Mouse (Mus musculus) neural tube, embryonic 10.5 days (tissue): ENCODE measurements around the gene Btbd3.
A peak's percentile ranks its signal among the peaks of the same experiment; 100 is the strongest.

ENCODE experiments used
- DNase-seq: peaks from one replicate; pipeline ENCODE4 v3.0.0-alpha.2; 2017; ENCODE audit warnings: low spot score; ENCODE audit errors: extremely low spot score

The Btbd3 gene

DNA sequence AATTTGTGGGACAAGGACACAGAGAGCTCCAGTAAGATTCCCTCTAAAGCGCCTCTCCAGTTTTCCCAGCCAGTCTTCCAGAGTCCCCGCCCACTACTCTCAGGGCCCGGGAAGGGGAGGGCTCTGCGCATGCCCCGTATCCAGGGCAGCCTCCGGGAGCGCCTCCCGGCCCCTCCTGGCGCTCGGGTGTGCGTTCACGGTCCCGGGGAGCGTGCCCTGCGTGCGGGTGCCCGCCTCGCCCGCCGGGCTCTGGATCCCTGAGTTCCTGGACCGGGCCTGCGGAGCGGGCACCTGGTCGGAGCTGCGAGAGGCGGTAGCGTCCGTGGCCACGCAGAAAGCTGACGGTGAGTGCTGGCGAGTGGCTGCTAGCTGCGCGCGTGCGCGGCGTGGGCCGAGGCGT lies at the start of gene Btbd3:
Btbd3 (plus strand) TSS at position 155 of the 400 bp plus-strand sequence.
- peak; percentile 90 for DNase-seq

DNA sequence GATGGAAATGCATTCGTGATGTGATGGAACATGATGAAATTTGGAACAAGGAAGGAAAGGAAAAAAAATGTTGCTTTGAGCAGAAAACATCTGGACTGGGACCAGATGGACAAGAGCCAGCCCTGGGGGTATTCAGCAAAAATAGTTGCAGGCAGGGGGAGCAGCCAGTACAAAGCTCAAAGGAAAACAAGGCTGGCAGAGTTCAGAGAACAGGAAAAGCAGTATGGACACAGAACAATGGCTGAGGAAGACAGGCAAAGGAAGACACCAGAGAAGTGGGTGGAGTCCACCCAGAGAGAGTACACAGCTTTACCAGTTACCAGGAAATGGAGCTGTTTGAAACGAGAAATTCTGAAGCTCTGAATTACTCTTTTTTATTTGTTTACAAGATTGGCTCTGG lies 40.8 kb upstream of the Btbd3 start:
- no peak for DNase-seq

DNA sequence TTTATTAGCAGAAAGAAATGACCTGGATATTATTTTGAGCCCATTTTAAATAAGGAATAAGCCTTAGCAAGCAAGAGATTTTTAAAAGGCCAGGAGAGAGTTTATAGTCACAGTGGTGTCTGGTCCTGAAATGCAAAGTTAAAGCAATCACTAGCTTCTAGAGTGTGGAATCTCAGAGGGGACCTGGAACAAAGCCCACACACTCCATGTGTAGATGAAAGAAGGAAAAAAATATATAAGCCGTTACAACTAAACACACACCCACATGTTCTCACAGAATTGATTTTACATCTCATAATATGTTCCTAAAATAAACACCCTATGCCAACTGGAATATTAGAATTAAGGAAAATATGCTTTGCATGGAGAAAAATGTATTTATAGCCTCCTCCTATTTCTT lies 36.1 kb upstream of the Btbd3 start:
- DNase-seq: no peak

DNA sequence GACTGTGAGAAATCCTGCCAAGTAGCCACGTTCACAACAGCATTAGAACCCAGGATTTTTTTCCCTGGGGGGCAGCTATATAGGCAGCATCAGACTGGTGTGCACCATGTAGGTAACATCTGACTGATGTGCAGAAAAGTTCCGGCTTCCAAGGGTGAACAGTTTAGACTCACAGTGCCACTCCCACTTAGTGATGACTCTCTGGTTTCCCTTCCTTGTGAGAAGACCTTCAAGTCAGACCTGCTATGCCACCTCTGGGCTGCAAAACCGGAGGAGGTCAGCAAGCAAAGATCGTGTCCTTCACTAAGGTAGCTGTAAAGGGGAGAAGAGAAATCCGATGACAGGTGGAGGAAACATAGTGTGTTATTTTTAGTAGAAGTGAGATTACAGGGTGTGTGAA lies 24.1 kb upstream of the Btbd3 start:
- DNase-seq: no peak

GRCm38 (mm10) chr2:138236149-138236548 lies 20.2 kb upstream of the Btbd3 start:
- DNase-seq: no peak

GRCm38 (mm10) chr2:138242452-138242851 lies 13.9 kb upstream of the Btbd3 start:
- no peak for DNase-seq

DNA sequence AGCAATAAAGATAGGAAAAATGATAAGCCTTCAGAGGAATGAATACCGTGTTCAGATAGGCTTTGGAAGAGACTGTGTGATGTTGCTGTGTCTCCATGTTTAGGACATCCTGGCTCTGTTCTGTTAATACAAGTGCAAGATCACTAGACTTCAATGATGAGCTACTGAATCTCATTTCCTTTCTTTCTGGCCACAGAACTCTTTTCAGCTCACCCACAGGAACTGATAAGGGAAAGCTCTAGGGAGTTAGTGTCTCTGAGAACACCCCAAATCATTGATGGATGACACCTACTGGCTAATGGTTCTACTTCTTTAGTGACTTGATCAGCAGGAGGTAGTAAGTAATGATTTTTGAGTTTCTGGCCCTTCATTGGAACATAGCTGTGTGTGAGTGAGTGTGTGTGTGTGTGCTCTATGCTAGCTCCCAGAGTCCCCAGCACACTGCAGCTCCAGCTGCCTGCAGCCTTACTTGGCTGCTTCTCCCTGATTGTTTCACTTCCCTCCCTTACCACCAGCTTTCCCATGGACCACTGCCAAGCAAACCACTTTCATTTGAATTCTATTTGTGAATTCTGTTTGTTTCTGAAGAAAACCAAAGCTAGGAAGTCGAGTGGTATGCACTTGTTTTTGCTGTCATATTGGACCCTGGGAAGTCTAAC lies 10.6 kb upstream of the Btbd3 start:
- no peak for DNase-seq

- no peak for DNase-seq
Observed at GRCm38 (mm10) chr2:138247986-138248385, 8.4 kb upstream of the Btbd3 start.

DNA sequence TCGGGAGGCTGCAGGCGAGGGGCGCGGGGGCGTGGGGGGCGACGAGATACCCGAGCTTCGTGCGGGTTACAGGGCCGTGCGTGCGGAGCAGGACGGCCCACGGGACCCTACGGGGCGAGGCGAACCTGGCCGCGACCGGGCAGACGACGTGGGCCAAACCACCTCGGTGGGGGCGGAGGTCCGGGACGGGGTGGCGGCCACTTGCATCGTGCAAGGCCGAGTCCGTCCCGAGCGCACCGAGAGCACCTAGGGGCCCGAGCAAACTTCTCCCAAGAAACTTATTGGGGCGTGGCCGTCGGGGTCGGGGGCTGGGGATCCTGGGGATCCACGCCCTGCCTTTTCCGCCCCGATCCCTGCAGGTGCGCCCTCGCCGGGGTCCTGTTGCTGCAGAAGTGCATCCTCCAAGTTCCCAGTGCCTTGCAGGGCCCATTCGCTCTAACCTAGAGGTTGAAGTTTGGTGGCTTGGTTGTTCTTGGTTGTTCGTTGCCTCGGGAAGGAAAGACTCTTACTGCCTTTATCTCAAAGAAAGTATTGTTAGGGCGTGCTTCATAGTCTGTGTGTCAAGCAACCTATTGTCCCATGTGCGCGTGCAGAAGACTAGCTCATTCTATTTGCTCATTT lies 596 bp downstream of the Btbd3 start:
- DNase-seq: peak; percentile 69

GRCm38 (mm10) chr2:138257692-138258315 lies 1.4 kb downstream of the Btbd3 start:
- peak; percentile 49 for DNase-seq

GRCm38 (mm10) chr2:138261140-138261539 lies 4.8 kb downstream of the Btbd3 start:
- no peak for DNase-seq

- no peak for DNase-seq
Observed at GRCm38 (mm10) chr2:138262885-138263284, 6.5 kb downstream of the Btbd3 start.

DNA sequence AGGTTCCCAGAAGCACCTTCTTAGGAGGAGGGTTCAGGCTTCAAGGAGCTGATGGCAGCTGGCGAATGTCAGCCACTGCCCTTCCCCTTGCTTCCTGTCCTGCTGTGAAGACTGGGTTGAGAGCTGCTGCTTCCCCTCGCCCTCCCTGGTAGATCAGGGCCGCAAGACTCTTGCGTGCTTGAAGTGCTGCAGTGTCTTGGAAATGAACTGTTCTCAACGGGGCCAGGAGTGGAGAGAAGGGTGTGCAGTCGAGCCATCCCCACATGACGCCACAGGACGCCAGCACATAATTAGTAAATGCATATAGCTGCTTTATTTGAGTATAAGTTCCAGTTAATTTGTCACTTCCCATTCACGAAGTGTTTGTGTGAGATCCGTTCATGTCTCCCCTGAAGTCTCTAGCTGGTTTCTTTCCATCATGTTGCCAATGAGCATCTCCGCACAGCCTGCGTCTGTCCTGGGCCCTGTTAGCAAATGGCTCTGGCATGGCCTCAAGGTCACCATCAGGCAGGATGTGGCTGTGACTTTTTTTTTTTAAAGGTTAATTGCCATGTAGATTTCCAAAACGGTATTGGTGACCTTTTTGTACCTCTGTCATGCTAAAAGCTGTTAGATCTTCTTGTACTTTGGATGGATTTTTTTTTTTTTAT lies 9.1 kb downstream of the Btbd3 start:
- DNase-seq: no peak

DNA sequence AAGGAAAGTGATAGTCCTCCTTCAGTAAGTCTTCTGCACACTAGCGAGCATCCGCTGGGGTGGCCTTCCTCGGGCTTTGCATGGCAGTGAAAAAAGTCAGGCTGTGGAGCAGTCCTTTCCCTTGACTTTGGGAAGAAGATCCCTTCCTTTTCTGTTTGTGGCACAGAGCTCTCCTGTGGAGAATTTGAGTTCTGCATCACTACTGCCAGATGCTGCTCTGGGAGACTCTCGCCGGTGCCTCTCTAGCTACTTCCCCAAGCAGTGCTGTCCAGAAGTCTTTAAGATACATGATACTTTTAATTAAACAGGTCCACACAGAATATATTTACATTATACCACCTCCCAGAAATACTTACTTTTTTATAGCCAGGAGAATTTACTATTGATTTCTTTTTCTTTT lies 10.3 kb downstream of the Btbd3 start:
- DNase-seq: no peak

GRCm38 (mm10) chr2:138267852-138268513 lies 11.6 kb downstream of the Btbd3 start:
- peak; percentile 2 for DNase-seq

GRCm38 (mm10) chr2:138269330-138269729 lies 13.0 kb downstream of the Btbd3 start:
- DNase-seq: peak; percentile 4

DNA sequence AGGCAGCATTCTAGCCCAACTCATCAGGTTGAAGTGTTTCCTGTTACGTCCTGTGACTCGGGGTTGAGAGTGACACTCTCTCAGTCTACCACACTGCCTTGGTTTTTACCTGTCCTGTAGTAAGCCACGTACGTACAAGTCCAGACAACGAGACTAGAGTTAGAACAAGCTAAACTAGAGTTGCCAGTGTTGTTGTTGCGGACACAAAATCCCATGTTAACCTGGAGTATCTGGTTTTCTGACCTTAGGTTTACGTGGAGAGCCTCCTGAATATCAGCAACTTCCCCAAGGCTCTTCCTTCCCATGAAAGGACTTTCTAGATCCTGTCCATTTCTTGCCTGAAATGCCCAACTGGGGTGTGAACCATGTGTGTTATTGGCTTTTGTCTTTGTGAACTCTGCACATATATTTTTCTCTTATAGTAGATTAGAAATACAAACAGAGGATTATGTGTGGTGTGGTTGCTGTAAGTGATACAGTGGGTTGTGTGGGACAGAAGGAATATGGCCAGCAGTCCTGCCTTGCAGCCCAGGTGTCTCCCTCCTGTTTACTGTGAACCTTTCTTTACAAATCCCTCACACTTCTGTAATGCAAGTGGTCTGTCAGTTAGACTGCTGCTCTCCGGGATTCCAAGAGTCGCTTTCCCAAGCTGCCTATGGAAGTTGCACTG lies 17.2 kb downstream of the Btbd3 start:
- DNase-seq: peak; percentile 9

DNA sequence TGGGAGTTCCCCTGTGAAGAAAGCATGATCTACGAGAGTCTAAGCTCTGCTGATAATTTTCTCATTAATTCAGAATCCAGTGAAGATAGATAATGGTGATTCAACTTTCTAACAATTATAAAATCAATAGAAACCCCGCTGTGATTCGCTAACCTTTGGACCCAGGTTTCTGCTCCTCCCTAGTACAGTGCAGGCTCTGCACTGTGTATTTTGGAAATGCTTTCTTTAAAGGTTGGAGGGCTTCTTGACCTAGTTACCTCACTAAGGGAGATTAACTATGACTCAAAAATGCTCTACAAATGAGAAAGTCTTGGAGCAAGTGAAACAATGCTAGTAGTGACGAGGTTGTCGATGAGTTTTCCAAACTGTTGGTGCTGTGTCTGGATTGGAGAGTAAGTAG lies 17.7 kb downstream of the Btbd3 start:
- DNase-seq: peak; percentile 0

GRCm38 (mm10) chr2:138277842-138278691 lies 21.7 kb downstream of the Btbd3 start:
- peak; percentile 46 for DNase-seq
